Mouse (Mus musculus): ENCODE measurements around the gene Sez6l2.

Sez6l2 gene

GRCm38 (mm10) chr7:126959780-126960179 is 9.4 kb downstream of the Sez6l2 start:
- DNase-seq (ENCODE audit: low read depth, low spot score) = no peak

- peak; percentile 52 for DNase-seq (ENCODE audit: low read depth, low spot score)
Measured at GRCm38 (mm10) chr7:126961095-126961494, 10.7 kb downstream of the Sez6l2 start.

- no peak for DNase-seq (ENCODE audit: low read depth, low spot score)
Measured at GRCm38 (mm10) chr7:126961965-126962364, 11.6 kb downstream of the Sez6l2 start.

GRCm38 (mm10) chr7:126963548-126964286 is 13.4 kb downstream of the Sez6l2 start:
- DNase-seq (ENCODE audit: low read depth, low spot score) = no peak

DNA sequence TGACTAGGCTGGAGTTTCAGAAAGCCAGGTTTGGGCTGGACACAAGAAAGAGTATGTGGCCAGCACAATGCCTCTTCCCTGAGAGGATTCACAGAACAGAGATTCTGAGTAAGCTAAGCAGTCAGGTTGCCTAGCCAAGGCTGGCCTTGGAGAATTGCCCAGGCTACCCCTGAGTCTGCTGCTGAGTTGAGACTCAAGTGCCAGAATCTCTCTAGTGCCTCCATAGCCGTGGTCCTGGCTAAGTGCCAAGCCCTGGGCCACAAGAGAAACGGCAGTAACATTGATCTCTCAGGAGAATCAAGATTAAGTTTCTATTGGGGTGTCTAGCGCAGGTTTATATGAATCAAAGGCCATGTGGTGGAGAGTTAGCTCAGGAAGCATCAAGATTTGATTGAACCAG is 15.2 kb downstream of the Sez6l2 start:
- DNase-seq (ENCODE audit: low read depth, low spot score) = no peak

DNA sequence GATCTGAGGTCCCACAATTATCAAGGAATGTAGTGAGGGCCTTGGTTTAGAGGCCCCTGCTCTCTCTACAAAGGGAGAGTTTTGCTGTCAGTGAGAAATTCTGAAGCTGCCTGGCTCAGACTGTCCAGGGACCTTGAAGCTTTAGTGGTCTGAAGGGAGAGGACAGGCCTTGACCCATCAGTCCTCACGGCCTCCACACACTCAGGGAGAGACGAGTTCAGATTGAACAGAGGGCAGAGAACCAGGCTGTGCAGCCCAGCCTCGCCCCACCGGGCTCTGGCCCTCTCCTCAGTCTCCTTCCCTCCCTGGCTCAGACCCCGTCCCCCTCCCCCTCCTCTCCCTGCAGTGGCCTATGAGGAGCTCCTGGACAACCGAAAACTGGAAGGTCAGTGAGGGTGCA is 17.0 kb downstream of the Sez6l2 start:
- DNase-seq (ENCODE audit: low read depth, low spot score) = no peak

- DNase-seq (ENCODE audit: low read depth, low spot score) = no peak
Measured at GRCm38 (mm10) chr7:126975493-126975892, 25.1 kb downstream of the Sez6l2 start.

DNA sequence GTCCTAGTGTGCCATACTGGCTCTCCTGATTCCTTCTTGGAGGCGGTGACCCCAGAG is 25.4 kb downstream of the Sez6l2 start, which contains the start of gene Cdipt:
TSS of gene Cdipt (plus strand) at position 22 of the 57 bp plus-strand sequence.
- no peak for DNase-seq (ENCODE audit: low read depth, low spot score)

DNA sequence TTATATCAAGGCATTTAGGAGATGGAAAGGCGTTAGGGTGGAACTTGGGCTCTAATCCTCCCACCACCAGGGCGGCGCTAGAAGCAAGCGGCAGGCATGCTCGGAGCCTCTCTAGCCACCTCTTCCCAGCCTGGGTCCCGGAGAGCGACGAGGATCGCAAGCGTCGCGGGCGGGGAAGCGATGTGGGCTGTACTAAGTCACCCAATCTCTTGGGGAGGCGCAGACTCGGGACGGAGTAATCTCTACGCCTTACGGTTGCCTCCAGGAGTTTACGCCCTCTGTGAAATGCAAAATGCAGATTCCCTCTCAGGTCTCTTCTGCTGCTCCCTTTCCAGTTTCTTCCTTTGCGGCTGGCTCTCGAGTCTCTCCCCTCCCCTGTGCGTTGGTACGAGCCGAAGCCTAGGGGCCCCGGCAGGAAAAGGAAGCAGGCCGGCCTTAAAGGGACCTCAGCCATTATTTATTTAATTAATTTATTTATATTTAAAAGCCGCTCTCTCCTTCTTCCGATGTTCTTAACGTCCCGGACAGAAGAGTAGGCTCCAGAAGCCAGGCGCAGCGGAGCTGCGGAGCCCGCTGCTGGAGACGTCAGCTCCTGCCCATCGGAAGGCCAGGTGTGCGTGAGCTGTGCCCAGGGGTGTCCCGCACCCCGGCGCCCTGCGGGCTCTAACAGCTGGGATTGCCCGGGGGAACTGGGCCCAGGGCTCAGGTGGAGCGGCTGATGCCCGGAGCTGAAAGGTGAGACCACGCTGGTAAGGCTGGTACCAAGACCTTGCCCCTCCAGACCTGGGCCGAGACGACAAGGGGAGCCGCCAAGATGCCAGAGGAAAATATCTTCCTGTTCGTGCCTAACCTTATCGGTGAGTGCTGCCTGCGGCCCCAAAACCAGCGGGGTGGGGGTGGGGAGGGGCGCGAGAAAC is 25.8 kb downstream of the Sez6l2 start, which contains the start of gene Cdiptos:
TSS of gene Cdiptos (minus strand) at position 149 of the 917 bp plus-strand sequence.
- peak; percentile 98 for DNase-seq (ENCODE audit: low read depth, low spot score)

DNA sequence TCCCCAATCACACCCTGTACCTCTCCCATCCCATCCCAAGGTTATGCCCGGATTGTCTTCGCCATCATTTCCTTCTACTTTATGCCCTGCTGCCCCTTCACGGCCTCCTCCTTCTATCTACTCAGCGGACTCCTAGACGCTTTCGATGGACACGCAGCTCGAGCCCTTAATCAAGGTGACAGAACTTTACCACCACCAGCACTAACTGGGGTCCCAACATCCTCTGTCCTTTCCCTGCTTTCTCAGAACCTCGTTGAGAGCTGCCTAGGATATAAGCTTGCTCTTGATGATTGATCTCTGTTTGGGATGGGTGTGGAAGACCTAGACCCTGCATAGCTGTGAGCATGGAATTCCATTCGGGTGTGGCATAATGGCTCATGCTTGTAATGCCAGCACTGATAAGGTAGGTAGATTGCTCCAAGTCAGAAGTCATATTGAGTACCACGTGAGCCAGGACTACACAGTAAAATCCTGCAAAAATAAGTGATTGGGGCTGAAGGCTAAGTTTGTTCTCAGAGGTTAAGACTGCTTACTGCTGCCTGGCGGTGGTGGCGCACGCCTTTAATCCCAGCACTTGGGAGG is 26.6 kb downstream of the Sez6l2 start:
- DNase-seq (ENCODE audit: low read depth, low spot score) = no peak

DNA sequence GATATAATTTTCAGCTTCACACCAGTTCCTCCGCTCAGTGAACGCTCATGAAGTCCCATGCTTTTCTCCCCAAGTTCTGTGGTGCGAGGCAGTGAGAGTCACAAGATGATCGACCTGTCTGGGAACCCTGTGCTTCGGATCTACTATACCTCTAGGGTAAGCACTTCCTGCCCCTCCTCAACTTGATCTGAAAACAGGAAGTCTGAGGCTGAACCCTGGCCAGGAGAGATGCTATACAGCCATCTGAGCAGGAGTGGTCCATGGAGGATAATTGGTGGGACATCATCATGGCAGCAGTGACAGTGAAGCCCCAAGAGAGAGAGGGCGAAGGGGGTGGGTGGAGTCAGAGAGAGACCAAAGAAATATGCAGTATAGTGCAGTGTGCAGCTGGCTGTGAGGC is 28.5 kb downstream of the Sez6l2 start:
- no peak for DNase-seq (ENCODE audit: low read depth, low spot score)

DNA sequence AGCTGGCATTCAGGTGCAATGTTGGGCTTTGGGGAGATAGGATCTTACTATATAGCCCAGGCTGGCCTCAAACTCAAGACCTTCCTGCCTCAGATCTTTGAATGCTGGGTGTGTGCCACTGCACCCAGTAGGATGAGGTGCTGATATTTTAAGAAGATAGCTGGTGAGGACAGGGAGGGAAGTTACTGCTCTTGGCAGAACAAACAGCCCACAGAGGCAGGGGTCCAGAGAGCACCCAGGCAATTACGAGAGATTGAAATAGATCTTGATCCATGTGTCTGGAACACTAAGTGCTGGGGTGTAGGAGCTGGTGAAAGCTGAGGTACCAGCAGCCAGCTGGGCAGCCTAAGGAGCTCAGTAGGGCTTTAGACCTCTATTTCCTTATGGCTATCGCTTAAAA is 31.2 kb downstream of the Sez6l2 start:
- no peak for DNase-seq (ENCODE audit: low read depth, low spot score)

DNA sequence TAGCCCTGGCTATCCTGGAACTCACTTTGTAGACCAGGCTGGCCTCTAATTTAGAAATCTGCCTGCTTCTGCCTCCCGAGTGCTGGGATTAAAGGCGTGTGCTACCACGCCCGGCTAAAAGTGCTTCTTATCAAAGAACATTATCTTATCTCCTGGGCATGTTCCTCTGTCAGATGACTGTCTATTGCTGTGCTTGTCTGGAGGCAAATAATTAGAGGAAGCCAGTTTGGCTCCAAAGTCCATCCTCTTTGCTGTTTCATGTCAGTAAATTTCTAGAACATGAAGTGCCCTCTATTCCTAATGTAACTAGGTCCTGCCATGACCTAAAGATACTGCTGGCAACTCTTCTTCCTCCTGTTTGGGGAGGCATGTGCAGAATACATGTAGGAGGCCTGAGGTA is 31.7 kb downstream of the Sez6l2 start:
- no peak for DNase-seq (ENCODE audit: low read depth, low spot score)

GRCm38 (mm10) chr7:126983113-126983512 is 32.8 kb downstream of the Sez6l2 start:
- no peak for DNase-seq (ENCODE audit: low read depth, low spot score)

- DNase-seq (ENCODE audit: low read depth, low spot score) = peak; percentile 83
Measured at GRCm38 (mm10) chr7:126984667-126985444, 34.5 kb downstream of the Sez6l2 start.

DNA sequence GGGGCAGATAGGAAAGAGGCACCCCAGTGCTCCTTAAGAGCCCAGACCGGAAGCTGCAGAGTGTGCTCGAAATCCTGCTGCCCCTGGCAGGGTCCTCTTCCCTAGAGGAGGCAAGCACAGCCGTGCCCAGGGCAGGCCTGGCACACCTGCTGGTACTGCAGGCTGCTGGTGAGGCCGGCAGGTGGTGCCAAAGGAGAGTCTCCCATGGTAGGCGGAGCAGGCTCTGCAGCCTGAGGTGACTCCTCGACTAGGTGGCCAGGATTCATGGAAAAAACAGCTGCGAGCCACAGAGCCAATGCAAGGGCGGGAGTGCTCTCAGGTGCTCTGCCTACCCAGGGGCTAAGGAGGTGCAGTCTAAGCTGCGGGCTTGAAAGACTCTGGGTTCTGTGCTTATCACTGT is 36.0 kb downstream of the Sez6l2 start:
- no peak for DNase-seq (ENCODE audit: low read depth, low spot score)

- DNase-seq (ENCODE audit: low read depth, low spot score) = no peak
Measured at GRCm38 (mm10) chr7:126988816-126989215, 38.5 kb downstream of the Sez6l2 start.

GRCm38 (mm10) chr7:126996449-126996848 is 46.1 kb downstream of the Sez6l2 start:
- DNase-seq (ENCODE audit: low read depth, low spot score) = no peak

- no peak for DNase-seq (ENCODE audit: low read depth, low spot score)
Measured at GRCm38 (mm10) chr7:126999568-126999967, 49.2 kb downstream of the Sez6l2 start.

DNA sequence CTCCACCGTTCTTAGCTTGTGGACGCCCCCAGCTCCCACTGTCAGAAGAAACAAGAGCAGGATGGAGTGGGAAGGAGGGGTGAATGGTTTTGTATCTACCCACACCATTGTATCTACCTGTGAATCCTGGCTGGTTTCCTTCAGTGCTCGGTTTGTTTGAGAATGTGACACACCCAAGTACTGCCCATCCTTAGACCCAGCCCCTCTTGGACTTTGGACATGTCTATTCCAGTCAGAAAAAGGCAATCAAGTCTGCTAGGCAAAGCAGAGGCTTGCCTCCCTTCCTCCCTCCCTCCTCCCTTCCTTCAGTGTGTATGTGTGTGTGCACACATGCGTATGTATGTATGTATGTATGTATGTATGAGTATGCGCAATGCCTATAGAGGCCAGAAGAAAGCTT is 53.3 kb downstream of the Sez6l2 start:
- DNase-seq (ENCODE audit: low read depth, low spot score) = no peak

GRCm38 (mm10) chr7:127004122-127004875 is 53.9 kb downstream of the Sez6l2 start:
- no peak for DNase-seq (ENCODE audit: low read depth, low spot score)

All from telencephalon, adult 2 months (tissue).